ENCODE assay signal across 16 mouse cellular contexts in genomic region chr5:40282330-40282729, GRCm38 (mm10).
DNase-seq lines count a peak whose midpoint lies in the region; ATAC-seq and TF ChIP-seq lines count a peak whose summit lies in the region.
"Had no signal": no experiment of that assay in that cellular context is flagged by ENCODE, and none has a peak within 500 bp of the region (broad histone marks: within the 10 kb centered on the region; RNA-seq: fewer than 3 reads in every experiment).

No protein-coding gene starts in this region.

- H3K4me1 ChIP-seq in kidney, postnatal 0 days (replicated peaks; ENCODE audit: insufficient read depth, low read length), result no peaks in the 10 kb centered on the region
- H3K4me1 ChIP-seq in kidney, adult 2 months (ENCODE audit: control insufficient read depth, insufficient read depth, low read length), result no peaks in the 10 kb centered on the region
- no peaks in the 10 kb centered on the region for H3K4me1 ChIP-seq in E14TG2a.4 (replicated peaks; ENCODE audit: low read depth, low read length)
- H3K4me1 ChIP-seq: forebrain, embryonic 13.5 days; kidney, embryonic 15.5 days; neural tube, embryonic 13.5 days; stomach, embryonic 15.5 days had no signal

- 43% methylated on average over 2 of the region's 2 CpGs for WGBS in kidney, postnatal 0 days
- 45% methylated on average over 2 of the region's 2 CpGs for WGBS in kidney, adult 2 months

- H3K27ac ChIP-seq in kidney, postnatal 0 days, result no peak overlapping the region
- no peak overlapping the region for H3K27ac ChIP-seq in kidney, adult 2 months (ENCODE audit: insufficient read depth, low read depth, low read length)
- H3K27ac ChIP-seq: forebrain, embryonic 13.5 days; kidney, embryonic 15.5 days; neural tube, embryonic 13.5 days; stomach, embryonic 15.5 days had no signal

- no peaks in the 10 kb centered on the region for H3K9me3 ChIP-seq in kidney, postnatal 0 days (replicated peaks; ENCODE audit: low read length)
- H3K9me3 ChIP-seq in E14TG2a.4 (ENCODE audit: low read length), result no peaks in the 10 kb centered on the region
- H3K9me3 ChIP-seq: forebrain, embryonic 13.5 days; kidney, embryonic 15.5 days; neural tube, embryonic 13.5 days; stomach, embryonic 15.5 days had no signal

- H3K9ac ChIP-seq in kidney, postnatal 0 days (ENCODE audit: low read depth, low read length), result no peak overlapping the region
- H3K9ac ChIP-seq: forebrain, embryonic 13.5 days; kidney, embryonic 15.5 days; neural tube, embryonic 13.5 days; stomach, embryonic 15.5 days had no signal

- ATAC-seq in kidney, postnatal 0 days (replicated peaks; ENCODE audit: low FRiP score, low read depth), result no peak
- ATAC-seq: forebrain, embryonic 13.5 days had no signal

- H3K36me3 ChIP-seq in kidney, postnatal 0 days (ENCODE audit: insufficient read depth, low read length), result no peaks in the 10 kb centered on the region
- H3K36me3 ChIP-seq in kidney, adult 2 months (ENCODE audit: control insufficient read depth, insufficient read depth, low read length), result no peaks in the 10 kb centered on the region
- no peaks in the 10 kb centered on the region for H3K36me3 ChIP-seq in E14TG2a.4 (ENCODE audit: insufficient read depth, low read length)
- H3K36me3 ChIP-seq: kidney, embryonic 15.5 days; neural tube, embryonic 13.5 days; stomach, embryonic 15.5 days had no signal

- H3K27me3 ChIP-seq in kidney, postnatal 0 days (ENCODE audit: insufficient read depth, low read length), result no peaks in the 10 kb centered on the region
- H3K27me3 ChIP-seq in kidney, adult 2 months (replicated peaks; ENCODE audit: control insufficient read depth, insufficient read depth, low read length), result no peaks in the 10 kb centered on the region
- no peaks in the 10 kb centered on the region for H3K27me3 ChIP-seq in E14TG2a.4 (ENCODE audit: insufficient read depth, low read length)
- H3K27me3 ChIP-seq: forebrain, embryonic 13.5 days; kidney, embryonic 15.5 days; neural tube, embryonic 13.5 days; stomach, embryonic 15.5 days had no signal

- DNase-seq in kidney, postnatal 0 days (ENCODE audit: low spot score), result peak; percentile 3
- no peak for DNase-seq in kidney, adult 2 months
- peak; percentile 34 for DNase-seq in ES-CJ7 (ENCODE audit: low read depth, low spot score)
- peak; percentile 19 for DNase-seq in embryo, embryonic 11 days
- DNase-seq in ovary, postnatal 10 days (ENCODE audit: low spot score), result no peak
- DNase-seq in spleen, postnatal 14 days (ENCODE audit: low spot score in 2 of 2), result no peak
- DNase-seq: adrenal gland, adult 2 months; cerebellum, postnatal 10 days; heart, postnatal 4 days; lung, adult 18-20 months had no signal

- TF ChIP-seq CTCF in kidney, postnatal 0 days (IDR thresholded peaks at IDR 0.05; ENCODE audit: low read depth), result peak; percentile 53
- no peak for TF ChIP-seq CTCF in kidney, adult 2 months (conservative IDR thresholded peaks at IDR 0.05; ENCODE audit: insufficient read depth, insufficient read length, low read depth, low read length)
- TF ChIP-seq CTCF in E14TG2a.4 (conservative IDR thresholded peaks at IDR 0.05; ENCODE audit: low read length), result peak; percentile 55

- TF ChIP-seq POLR2A in kidney, adult 2 months (IDR thresholded peaks at IDR 0.05; ENCODE audit: low read depth, low read length), result no peak

- H3K4me2 ChIP-seq in kidney, postnatal 0 days (ENCODE audit: low read length), result no peak overlapping the region
- H3K4me2 ChIP-seq: forebrain, embryonic 13.5 days; heart, embryonic 11.5 days; kidney, embryonic 15.5 days; neural tube, embryonic 13.5 days; stomach, embryonic 15.5 days had no signal

- H3K4me3 ChIP-seq in kidney, postnatal 0 days (replicated peaks; ENCODE audit: low read depth, low read length), result no peak overlapping the region
- no peak overlapping the region for H3K4me3 ChIP-seq in kidney, adult 2 months (ENCODE audit: insufficient read depth, low read depth, low read length)
- no peak overlapping the region for H3K4me3 ChIP-seq in E14TG2a.4 (replicated peaks; ENCODE audit: low read length)
- H3K4me3 ChIP-seq: forebrain, embryonic 13.5 days; kidney, embryonic 15.5 days; neural tube, embryonic 13.5 days; stomach, embryonic 15.5 days had no signal

Comparison
In these comparisons a context has a peak if more than half of its experiments do, and no peak if none do; other contexts are left out.
1. DNase-seq: peak in kidney, postnatal 0 days (single experiment), ES-CJ7 (single experiment) and embryo, embryonic 11 days (single experiment); none in kidney, adult 2 months (single experiment), ovary, postnatal 10 days (single experiment) and spleen, postnatal 14 days (0 of 2).